Mouse (Mus musculus) forebrain, embryonic 12.5 days (tissue): ENCODE measurements around the gene Map4. TPM values are rescaled to one million over a fixed set of nuclear protein-coding genes. Genes with fewer than 3 reads are reported as not detected.

ENCODE experiments used
- ATAC-seq: fragments of 200-750 bp; cut with Nextera tagmentation; 2 replicates; pipeline ENCODE4 v1.8.0; 2017; ENCODE audit warnings: moderate TSS enrichment; ENCODE audit not compliant: low FRiP score
- H3K27ac ChIP-seq: fragments of 300-500 bp; sonication (generic); 2 replicates; pipeline ENCODE4 v1.5.1; 2016; ENCODE audit warnings: mild to moderate bottlenecking
- H3K27me3 ChIP-seq: fragments of 300-500 bp; sonication (generic); 2 replicates; pipeline ENCODE4 v1.6.1; 2016; ENCODE audit warnings: mild to moderate bottlenecking
- H3K36me3 ChIP-seq: fragments of 300-500 bp; sonication (generic); replicated peaks from 2 replicates; pipeline ENCODE4 v1.6.1; 2016; ENCODE audit warnings: mild to moderate bottlenecking
- H3K4me1 ChIP-seq: fragments of 300-500 bp; sonication (generic); 2 replicates; pipeline ENCODE4 v1.6.1; 2016
- H3K4me2 ChIP-seq: fragments of 300-500 bp; sonication (generic); 2 replicates; pipeline ENCODE4 v1.6.1; 2016; ENCODE audit warnings: mild to moderate bottlenecking, moderate library complexity
- H3K4me3 ChIP-seq: fragments of 300-500 bp; sonication (generic); replicated peaks from 2 replicates; pipeline ENCODE4 v1.5.1; 2016; ENCODE audit warnings: mild to moderate bottlenecking
- H3K9ac ChIP-seq: fragments of 300-500 bp; sonication (generic); 2 replicates; pipeline ENCODE4 v1.6.1; 2016; ENCODE audit warnings: mild to moderate bottlenecking
- H3K9me3 ChIP-seq: fragments of 300-500 bp; sonication (generic); 2 replicates; pipeline ENCODE4 v1.6.1; 2016
- WGBS: fragments of 180-500 bp; shearing (Covaris S2); methylation state at CpG from one replicate; pipeline ENCODE4 v1.1.7; 2016; 5-methylcytosine and 5-hydroxymethylcytosine counted together
- polyA plus RNA-seq: library from polyadenylated mRNA; unstranded; fragments of >200 nt; fragmentation: Nextera tagmentation; extraction: Ambion mirVana; gene quantifications from 2 replicates; pipeline ENCODE4 v1.2.1, GENCODE M21; 2016

The Map4 gene
- polyA plus RNA-seq, 1 experiment from 2014 or later, result 94.5 TPM

GRCm38 (mm10) chr9:110035091-110035490 lies 103.8 kb downstream of the Map4 start:
- ATAC-seq, result no peak
- H3K9me3 ChIP-seq, result no peaks in the 10 kb centered on the region
- no peaks in the 10 kb centered on the region for H3K27me3 ChIP-seq
- WGBS, result 85% methylated on average over 4 of the region's 4 CpGs
- no peaks in the 10 kb centered on the region for H3K4me1 ChIP-seq
- H3K9ac ChIP-seq, result no peak overlapping the region
- H3K36me3 ChIP-seq, result peaks cover 34% of the 10 kb centered on the region
- no peak overlapping the region for H3K4me3 ChIP-seq
- no peak overlapping the region for H3K27ac ChIP-seq
- H3K4me2 ChIP-seq, result no peak overlapping the region

DNA sequence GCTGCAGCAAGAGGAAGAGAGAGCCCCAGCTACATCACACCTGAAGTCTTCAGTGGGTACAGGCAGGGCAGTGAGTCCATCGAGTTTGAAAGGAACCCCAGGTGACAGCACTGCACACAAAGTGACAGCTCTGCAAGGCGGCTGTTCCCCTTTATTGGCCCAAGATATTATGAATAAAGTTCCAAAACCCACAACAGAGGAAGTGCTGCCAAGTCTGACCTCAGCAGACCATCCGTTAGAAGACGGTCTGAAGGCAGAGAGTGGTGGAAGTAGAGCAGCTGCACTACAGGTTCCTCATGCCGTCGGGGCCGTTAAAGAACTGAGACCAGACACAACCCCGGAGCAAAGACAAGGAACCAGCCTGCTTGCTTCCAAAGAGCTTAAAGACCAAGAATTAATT lies 106.6 kb downstream of the Map4 start:
- H3K27me3 ChIP-seq, result no peaks in the 10 kb centered on the region
- H3K4me2 ChIP-seq, result no peak overlapping the region
- no peak overlapping the region for H3K27ac ChIP-seq
- no peaks in the 10 kb centered on the region for H3K4me1 ChIP-seq
- H3K4me3 ChIP-seq, result no peak overlapping the region
- no peak for ATAC-seq
- H3K9me3 ChIP-seq, result no peaks in the 10 kb centered on the region
- 88% methylated on average over 8 of the region's 8 CpGs for WGBS
- H3K36me3 ChIP-seq, result peaks cover 38% of the 10 kb centered on the region
- no peak overlapping the region for H3K9ac ChIP-seq

DNA sequence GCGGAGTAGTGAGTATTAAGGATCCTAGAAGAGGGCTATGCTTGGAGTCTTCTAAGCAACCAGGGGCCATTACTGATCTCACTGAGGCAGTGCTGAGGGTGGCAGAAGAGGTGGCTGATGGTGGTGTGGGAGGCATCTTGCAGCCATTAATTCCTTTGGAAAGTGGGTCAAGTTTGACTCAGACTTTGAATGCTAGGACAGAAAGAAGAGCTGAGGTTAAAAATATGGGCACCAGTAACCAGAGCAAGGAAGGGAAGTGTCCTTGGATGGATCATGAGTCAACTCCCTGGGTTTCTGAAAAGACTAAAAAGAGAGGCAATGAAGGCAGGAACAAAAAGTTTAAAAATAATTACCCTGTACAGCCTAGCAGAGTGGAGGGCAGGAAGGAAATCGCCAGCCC lies 107.2 kb downstream of the Map4 start:
- ATAC-seq, result no peak

GRCm38 (mm10) chr9:110044373-110044772 lies 113.1 kb downstream of the Map4 start:
- no peaks in the 10 kb centered on the region for H3K27me3 ChIP-seq
- 0 out of 2 replicates have a peak, but pooled peaks cover 4% of the 10 kb centered on the region for H3K36me3 ChIP-seq
- 93% methylated on average over 4 of the region's 4 CpGs for WGBS

More for the DNA sequence above, 107.2 kb downstream of the Map4 start:
- H3K27me3 ChIP-seq, result no peaks in the 10 kb centered on the region
- no peak overlapping the region for H3K9ac ChIP-seq
- H3K9me3 ChIP-seq, result no peaks in the 10 kb centered on the region
- H3K4me1 ChIP-seq, result no peaks in the 10 kb centered on the region
- peaks cover 38% of the 10 kb centered on the region for H3K36me3 ChIP-seq
- no peak overlapping the region for H3K4me2 ChIP-seq
- WGBS, result 90% methylated on average over 2 of the region's 2 CpGs
- H3K4me3 ChIP-seq, result no peak overlapping the region
- no peak overlapping the region for H3K27ac ChIP-seq

GRCm38 (mm10) chr9:110045763-110046377 lies 114.6 kb downstream of the Map4 start:
- no peak overlapping the region for H3K4me2 ChIP-seq
- peaks cover 7% of the 10 kb centered on the region for H3K4me1 ChIP-seq
- H3K9me3 ChIP-seq, result no peaks in the 10 kb centered on the region
- no peak for ATAC-seq
- no peak overlapping the region for H3K9ac ChIP-seq
- no peak overlapping the region for H3K4me3 ChIP-seq
- no peaks in the 10 kb centered on the region for H3K36me3 ChIP-seq
- H3K27ac ChIP-seq, result no peak overlapping the region
- H3K27me3 ChIP-seq, result no peaks in the 10 kb centered on the region

More at GRCm38 (mm10) chr9:110044373-110044772, 113.1 kb downstream of the Map4 start:
- H3K9ac ChIP-seq, result no peak overlapping the region
- no peak overlapping the region for H3K4me3 ChIP-seq
- H3K9me3 ChIP-seq, result no peaks in the 10 kb centered on the region
- no peak overlapping the region for H3K4me2 ChIP-seq
- no peak overlapping the region for H3K27ac ChIP-seq
- peaks cover 4% of the 10 kb centered on the region; the same call in 1 of the 2 replicates for H3K4me1 ChIP-seq
- ATAC-seq, result no peak

DNA sequence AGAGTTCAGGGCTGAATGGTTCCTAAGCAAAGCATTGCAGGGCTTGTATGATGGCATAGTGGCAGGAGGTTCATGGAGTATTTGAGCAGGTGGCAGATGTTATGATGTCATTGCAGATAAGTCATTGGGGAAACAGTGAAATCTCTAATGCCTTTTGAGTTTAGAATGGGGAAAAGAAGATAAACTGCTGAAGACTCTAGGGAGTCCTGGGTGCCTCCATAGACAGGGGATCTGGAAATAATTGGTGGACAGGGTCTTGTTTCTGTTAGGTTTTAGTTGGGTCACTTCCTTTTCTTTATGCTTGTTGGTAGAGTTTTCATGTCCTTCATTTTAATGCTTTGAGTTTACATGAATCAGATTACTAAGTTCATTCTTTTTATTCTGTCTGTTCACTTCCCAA lies 116.0 kb downstream of the Map4 start:
- no peaks in the 10 kb centered on the region for H3K27me3 ChIP-seq
- peaks cover 19% of the 10 kb centered on the region for H3K4me1 ChIP-seq
- no peaks in the 10 kb centered on the region for H3K36me3 ChIP-seq
- no peak overlapping the region for H3K4me3 ChIP-seq
- no peak overlapping the region for H3K9ac ChIP-seq
- no peaks in the 10 kb centered on the region for H3K9me3 ChIP-seq
- no peak for ATAC-seq
- no peak overlapping the region for H3K27ac ChIP-seq
- H3K4me2 ChIP-seq, result no peak overlapping the region

GRCm38 (mm10) chr9:110047857-110048256 lies 116.6 kb downstream of the Map4 start:
- no peaks in the 10 kb centered on the region for H3K9me3 ChIP-seq
- no peak overlapping the region for H3K9ac ChIP-seq
- no peaks in the 10 kb centered on the region for H3K36me3 ChIP-seq
- no peak for ATAC-seq
- no peak overlapping the region for H3K4me3 ChIP-seq
- 31% methylated on average over 3 of the region's 3 CpGs for WGBS
- H3K4me1 ChIP-seq, result peaks cover 25% of the 10 kb centered on the region
- H3K4me2 ChIP-seq, result no peak overlapping the region
- no peaks in the 10 kb centered on the region for H3K27me3 ChIP-seq
- H3K27ac ChIP-seq, result no peak overlapping the region

DNA sequence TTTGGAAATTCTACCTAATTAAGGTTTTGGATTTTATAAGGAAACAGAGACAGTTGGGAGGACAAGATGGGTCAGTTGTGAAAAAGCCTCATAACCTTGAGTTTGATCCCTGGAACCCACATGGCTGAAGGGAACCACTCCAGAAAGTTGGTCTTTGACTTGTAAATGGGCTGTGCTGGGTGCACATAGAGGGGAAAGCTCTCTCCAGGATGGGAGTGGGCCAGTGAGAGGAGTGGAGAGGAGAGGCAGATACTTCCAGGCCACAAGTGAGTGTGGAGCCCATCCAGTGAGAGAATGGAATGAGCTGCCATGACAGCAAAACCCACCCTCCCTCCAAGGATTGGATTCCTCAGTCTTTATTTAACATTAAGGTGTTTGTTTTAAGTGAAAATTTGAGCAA lies 119.9 kb downstream of the Map4 start:
- Histone ChIP-seq H3K9me3 (no peaks in the 10 kb centered on the region), H3K4me1 (peaks cover 47% of the 10 kb centered on the region), H3K4me3 (no peak overlapping the region), H3K36me3 (no peaks in the 10 kb centered on the region), H3K27ac (no peak overlapping the region), H3K27me3 (no peaks in the 10 kb centered on the region), H3K4me2 (no peak overlapping the region), H3K9ac (no peak overlapping the region)
- ATAC-seq, result no peak

- peak overlapping the region; percentile 32 for H3K4me3 ChIP-seq
- H3K27ac ChIP-seq, result peak overlapping the region; percentile 84
- H3K9ac ChIP-seq, result peak overlapping the region; percentile 59
- no peak; the same call in 1 of the 2 replicates for ATAC-seq
- H3K4me1 ChIP-seq, result peaks cover 53% of the 10 kb centered on the region
- H3K36me3 ChIP-seq, result no peaks in the 10 kb centered on the region
- H3K9me3 ChIP-seq, result no peaks in the 10 kb centered on the region
- H3K4me2 ChIP-seq, result peak overlapping the region; percentile 62
- WGBS, result 10% methylated on average over 23 of the region's 23 CpGs
- H3K27me3 ChIP-seq, result no peaks in the 10 kb centered on the region
Observed at GRCm38 (mm10) chr9:110051869-110052661, 120.8 kb downstream of the Map4 start.

DNA sequence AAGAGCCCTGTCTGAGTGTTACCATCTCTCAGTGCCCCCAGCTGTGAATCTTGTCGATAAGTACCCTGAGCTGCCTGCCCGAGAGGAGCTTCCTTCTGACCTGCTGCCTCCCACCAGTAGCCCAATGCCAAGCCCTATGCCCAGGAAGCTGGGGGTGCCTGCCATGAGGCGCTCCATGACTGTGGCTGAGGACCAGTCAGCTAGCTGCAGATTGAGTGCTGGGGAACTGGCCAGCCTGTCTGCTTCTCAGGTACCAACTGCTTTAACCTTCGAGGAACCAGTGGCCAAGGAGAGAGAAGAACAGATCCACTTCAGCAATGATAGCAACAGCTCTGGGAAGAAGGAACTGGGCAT lies 121.7 kb downstream of the Map4 start:
- Histone ChIP-seq H3K9ac (peak overlapping the region; percentile 59), H3K4me2 (peak overlapping the region; percentile 62), H3K27ac (peak overlapping the region; percentile 84), H3K9me3 (no peaks in the 10 kb centered on the region), H3K4me3 (peak overlapping the region; percentile 32), H3K27me3 (no peaks in the 10 kb centered on the region), H3K36me3 (no peaks in the 10 kb centered on the region), H3K4me1 (peaks cover 57% of the 10 kb centered on the region)
- WGBS, result 52% methylated on average over 4 of the region's 4 CpGs
- ATAC-seq, result no peak

- H3K27ac ChIP-seq, result peak overlapping the region; percentile 84
- peak; percentile 86 for ATAC-seq
- H3K9ac ChIP-seq, result peak overlapping the region; percentile 59; the same call in 1 of the 2 replicates
- no peaks in the 10 kb centered on the region for H3K9me3 ChIP-seq
- peaks cover 55% of the 10 kb centered on the region for H3K4me1 ChIP-seq
- H3K36me3 ChIP-seq, result no peaks in the 10 kb centered on the region
- 18% methylated on average over 8 of the region's 8 CpGs for WGBS
- no peaks in the 10 kb centered on the region for H3K27me3 ChIP-seq
- H3K4me2 ChIP-seq, result peak overlapping the region; percentile 62
- H3K4me3 ChIP-seq, result peak overlapping the region; percentile 32
Observed at GRCm38 (mm10) chr9:110053305-110054079, 122.2 kb downstream of the Map4 start.

DNA sequence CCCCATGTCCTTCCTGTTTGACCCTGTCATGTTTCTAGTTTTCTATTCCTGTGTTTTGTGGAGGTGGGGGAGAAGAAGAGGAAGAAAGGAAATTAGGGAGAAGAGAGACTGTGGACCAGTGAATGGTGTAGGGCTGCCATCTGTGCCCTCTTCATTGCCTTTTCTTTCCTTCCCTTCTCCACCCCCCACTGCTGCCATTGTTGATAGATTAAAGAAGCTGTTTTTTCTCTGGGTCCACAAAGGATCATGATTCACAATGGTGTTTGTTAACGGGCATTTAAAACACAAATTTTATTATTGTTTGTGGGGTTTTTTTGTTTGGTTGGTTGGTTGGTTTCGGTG lies 122.8 kb downstream of the Map4 start:
- Histone ChIP-seq H3K4me1 (peaks cover 55% of the 10 kb centered on the region), H3K4me3 (peak overlapping the region; percentile 32), H3K36me3 (no peaks in the 10 kb centered on the region), H3K27me3 (no peaks in the 10 kb centered on the region), H3K27ac (peak overlapping the region; percentile 84), H3K4me2 (peak overlapping the region; percentile 62), H3K9ac (peak overlapping the region; percentile 25; the same call in 1 of the 2 replicates), H3K9me3 (no peaks in the 10 kb centered on the region)
- WGBS, result 9% methylated on average over 2 of the region's 2 CpGs
- peak; percentile 70 for ATAC-seq
